Mouse (Mus musculus) C2C12 (cell line): ENCODE results near the gene Fbxl17. TPM values are rescaled to one million over a fixed set of nuclear protein-coding genes. Genes with fewer than 3 reads are reported as not detected.
A peak's percentile ranks its signal among the peaks of the same experiment; 100 is the strongest.

Experiments
- H3K27me3 ChIP-seq: one replicate; pipeline ENCODE4 v1.6.1; 2011; ENCODE audit not compliant: control insufficient read depth, insufficient read depth, insufficient read length
- H3K36me3 ChIP-seq: one replicate; pipeline ENCODE4 v1.6.1; 2011; ENCODE audit not compliant: control insufficient read depth, insufficient read depth
- H3K4me3 ChIP-seq: one replicate; pipeline ENCODE4 v1.5.1; 2011; ENCODE audit warnings: mild to moderate bottlenecking, control low read depth; ENCODE audit not compliant: poor library complexity, insufficient read depth, severe bottlenecking
- H3K79me2 ChIP-seq: one replicate; pipeline ENCODE4 v1.6.1; 2011; ENCODE audit not compliant: control insufficient read depth, insufficient read depth
- H3K79me3 ChIP-seq: one replicate; pipeline ENCODE4 v1.6.1; 2011; ENCODE audit warnings: low read depth, control low read depth
- H3ac ChIP-seq: one replicate; pipeline ENCODE3; 2011; ENCODE audit warnings: low read depth; ENCODE audit not compliant: control insufficient read depth, insufficient read length
- CEBPB ChIP-seq: IDR thresholded peaks from one replicate; pipeline ENCODE4 v1.6.1; 2011; ENCODE audit warnings: low read depth, mild to moderate bottlenecking, control low read depth, moderate library complexity
- CTCF ChIP-seq: IDR thresholded peaks from one replicate; pipeline ENCODE4 v1.5.1; 2011; ENCODE audit not compliant: control insufficient read depth, insufficient read depth, insufficient read length
- FOSL1 ChIP-seq: IDR thresholded peaks from one replicate; pipeline ENCODE4 v1.8.0; 2011; ENCODE audit warnings: mild to moderate bottlenecking, low read length; ENCODE audit not compliant: poor library complexity, insufficient read depth, severe bottlenecking
- MAX ChIP-seq: IDR thresholded peaks from one replicate; pipeline ENCODE4 v1.6.1; 2011; ENCODE audit warnings: mild to moderate bottlenecking, control low read depth
- MYOD1 ChIP-seq: IDR thresholded peaks from one replicate; pipeline ENCODE4 v1.6.1; 2011; ENCODE audit warnings: low read depth; ENCODE audit not compliant: control insufficient read depth, insufficient read length
- MYOG ChIP-seq: IDR thresholded peaks from one replicate; pipeline ENCODE4 v1.6.1; 2011; ENCODE audit not compliant: control insufficient read depth, insufficient read length; ENCODE audit errors: extremely low read depth
- USF1 ChIP-seq: IDR thresholded peaks from one replicate; pipeline ENCODE4 v1.6.1; 2011; ENCODE audit warnings: low read depth, mild to moderate bottlenecking, control low read depth, moderate library complexity
- polyA plus RNA-seq: library from polyadenylated mRNA; unstranded; fragments of >200 nt; fragmentation: generic; extraction: Trizol; gene quantifications from one replicate; pipeline ENCODE4 v1.2.1, GENCODE M21; 2012; ENCODE audit warnings: missing spikeins

The Fbxl17 gene
- polyA plus RNA-seq, 1 experiment = 6.3 TPM

DNA sequence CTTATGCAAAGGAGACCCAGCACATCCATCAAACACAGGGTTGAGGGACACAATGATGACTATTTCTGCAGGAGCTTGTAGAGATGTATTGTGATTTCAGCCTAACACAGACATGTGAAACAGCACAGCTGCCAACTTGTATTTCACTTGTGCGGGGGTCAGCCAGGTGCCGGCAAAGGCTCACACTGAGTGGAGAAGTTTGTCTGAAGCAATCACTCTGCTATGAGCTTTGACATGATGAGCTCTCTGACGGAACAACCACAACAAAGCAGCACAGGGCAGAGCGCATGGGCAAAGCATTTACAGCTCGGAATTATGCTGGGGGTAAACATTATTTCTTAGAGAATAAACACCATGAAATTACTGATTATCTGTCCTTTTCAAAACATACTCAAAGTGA is 328.6 kb downstream of the Fbxl17 start:
- no peaks in the 10 kb centered on the region for H3K36me3 ChIP-seq
- no peaks in the 10 kb centered on the region for H3K79me3 ChIP-seq
- no peaks in the 10 kb centered on the region for H3K79me2 ChIP-seq
- no peak overlapping the region for H3K4me3 ChIP-seq
- H3ac ChIP-seq = no peak overlapping the region
- TF ChIP-seq USF1 (no peak), CEBPB (no peak), FOSL1 (no peak), MAX (no peak), MYOG (no peak), MYOD1 (no peak), CTCF (no peak)
- H3K27me3 ChIP-seq = no peaks in the 10 kb centered on the region

DNA sequence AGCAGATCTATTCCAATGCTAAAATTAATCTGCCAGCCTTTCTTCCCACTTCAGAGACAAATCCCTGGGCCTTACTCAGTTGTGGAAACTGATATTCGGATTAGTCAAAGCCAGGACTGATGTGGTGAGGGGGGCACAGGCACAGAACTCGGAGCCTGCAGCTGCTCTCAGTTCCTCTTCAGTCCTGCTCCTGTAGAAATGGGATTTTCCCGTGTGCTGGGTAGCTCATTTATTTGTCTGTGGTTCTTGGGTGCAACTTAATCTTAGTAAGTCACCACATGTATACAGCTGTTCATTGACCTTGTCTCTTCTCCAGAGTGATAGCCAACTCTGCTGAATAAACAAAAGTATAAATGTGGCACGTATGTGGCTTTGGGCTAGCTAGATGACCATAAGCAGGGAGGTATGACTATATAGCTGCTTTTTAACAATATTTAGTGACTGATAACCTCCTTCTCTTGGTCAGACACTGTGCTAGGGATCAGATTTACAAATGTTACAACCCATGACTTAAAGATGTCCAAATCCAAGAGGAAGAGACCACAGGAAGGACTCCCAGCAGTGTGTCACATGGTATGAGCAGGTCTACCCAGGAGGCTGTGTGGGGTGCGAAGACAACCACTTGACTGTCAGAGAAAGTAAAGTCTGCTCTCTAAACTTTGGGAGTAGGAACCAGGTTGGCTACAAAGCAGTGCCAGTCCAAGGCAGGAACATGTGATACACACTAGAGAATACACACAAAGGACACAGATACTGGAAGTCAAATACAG is 331.6 kb downstream of the Fbxl17 start:
- Histone ChIP-seq H3K4me3 (no peak overlapping the region), H3K36me3 (no peaks in the 10 kb centered on the region), H3K79me3 (no peaks in the 10 kb centered on the region), H3K27me3 (no peaks in the 10 kb centered on the region), H3K79me2 (no peaks in the 10 kb centered on the region), H3ac (no peak overlapping the region)
- TF ChIP-seq CTCF (no peak), FOSL1 (no peak), CEBPB (no peak), MAX (no peak), USF1 (peak; percentile 63), MYOD1 (peak; percentile 87), MYOG (no peak)

DNA sequence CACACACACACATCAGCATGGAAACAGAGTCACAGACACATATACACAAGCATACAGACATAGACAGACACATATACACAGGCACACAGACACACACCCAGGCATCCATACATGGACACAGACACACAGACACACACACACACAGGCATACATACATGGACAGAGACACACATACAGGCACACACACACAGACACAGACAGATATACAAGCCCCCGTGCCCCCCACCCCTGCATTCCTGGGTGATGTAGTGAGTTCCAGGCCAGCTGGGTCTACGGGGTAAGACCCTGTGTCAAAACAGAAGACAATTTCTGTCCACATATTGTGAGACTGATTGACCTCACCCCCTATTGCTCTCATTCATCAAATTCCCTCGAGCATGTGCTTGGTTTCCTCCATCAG is 332.6 kb downstream of the Fbxl17 start:
- no peaks in the 10 kb centered on the region for H3K27me3 ChIP-seq
- no peaks in the 10 kb centered on the region for H3K36me3 ChIP-seq
- no peak for TF ChIP-seq USF1
- TF ChIP-seq CTCF = no peak
- TF ChIP-seq CEBPB = no peak
- TF ChIP-seq MAX = no peak
- TF ChIP-seq MYOG = no peak
- no peak for TF ChIP-seq FOSL1
- no peak for TF ChIP-seq MYOD1
- no peak overlapping the region for H3ac ChIP-seq
- no peak overlapping the region for H3K4me3 ChIP-seq
- no peaks in the 10 kb centered on the region for H3K79me3 ChIP-seq
- H3K79me2 ChIP-seq = no peaks in the 10 kb centered on the region

DNA sequence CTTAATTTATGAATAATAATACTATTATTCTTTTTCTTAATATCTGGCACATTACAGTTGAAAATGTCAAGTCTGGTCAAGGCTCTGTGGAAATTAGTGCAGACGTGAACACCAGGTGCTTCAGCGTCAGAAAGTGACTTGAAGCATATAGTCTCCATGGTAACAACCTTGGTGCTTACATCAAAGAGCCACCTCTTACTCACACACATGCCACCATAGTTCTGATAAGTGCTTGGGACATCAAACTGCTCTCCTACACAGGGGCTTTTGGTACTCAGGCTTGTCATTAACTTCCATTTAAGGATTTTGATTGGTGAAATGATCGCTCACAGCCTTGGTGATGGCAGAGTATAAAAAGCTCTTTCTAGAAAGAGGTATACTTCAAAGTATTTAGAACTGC is 333.1 kb downstream of the Fbxl17 start:
- Histone ChIP-seq H3K27me3 (no peaks in the 10 kb centered on the region), H3ac (no peak overlapping the region), H3K79me2 (no peaks in the 10 kb centered on the region), H3K36me3 (no peaks in the 10 kb centered on the region), H3K79me3 (no peaks in the 10 kb centered on the region), H3K4me3 (no peak overlapping the region)
- TF ChIP-seq CEBPB = no peak
- TF ChIP-seq CTCF = no peak
- no peak for TF ChIP-seq MAX
- TF ChIP-seq MYOD1 = no peak
- TF ChIP-seq FOSL1 = no peak
- TF ChIP-seq USF1 = no peak
- no peak for TF ChIP-seq MYOG

DNA sequence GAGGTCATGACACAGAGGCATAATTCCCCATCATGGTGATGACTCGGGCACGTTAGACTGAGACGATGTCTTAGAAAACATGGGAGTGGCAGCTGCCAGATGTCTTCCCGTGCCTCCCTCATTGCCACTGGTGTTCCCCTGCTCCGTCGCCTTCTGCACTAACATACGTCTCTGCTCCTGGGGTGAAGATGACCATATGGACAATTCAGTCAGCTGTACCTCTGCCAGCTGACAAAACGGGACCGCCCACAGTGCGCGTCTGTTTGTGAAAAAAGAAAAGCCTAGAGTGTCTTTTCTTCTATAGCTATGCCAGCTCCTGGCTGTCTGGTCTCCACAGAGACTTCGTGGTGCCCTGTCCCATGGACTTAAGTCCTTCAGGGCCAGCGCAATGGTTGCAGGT is 334.0 kb downstream of the Fbxl17 start:
- Histone ChIP-seq H3K79me2 (no peaks in the 10 kb centered on the region), H3K27me3 (no peaks in the 10 kb centered on the region), H3ac (no peak overlapping the region), H3K4me3 (no peak overlapping the region), H3K79me3 (no peaks in the 10 kb centered on the region), H3K36me3 (no peaks in the 10 kb centered on the region)
- no peak for TF ChIP-seq FOSL1
- no peak for TF ChIP-seq CEBPB

DNA sequence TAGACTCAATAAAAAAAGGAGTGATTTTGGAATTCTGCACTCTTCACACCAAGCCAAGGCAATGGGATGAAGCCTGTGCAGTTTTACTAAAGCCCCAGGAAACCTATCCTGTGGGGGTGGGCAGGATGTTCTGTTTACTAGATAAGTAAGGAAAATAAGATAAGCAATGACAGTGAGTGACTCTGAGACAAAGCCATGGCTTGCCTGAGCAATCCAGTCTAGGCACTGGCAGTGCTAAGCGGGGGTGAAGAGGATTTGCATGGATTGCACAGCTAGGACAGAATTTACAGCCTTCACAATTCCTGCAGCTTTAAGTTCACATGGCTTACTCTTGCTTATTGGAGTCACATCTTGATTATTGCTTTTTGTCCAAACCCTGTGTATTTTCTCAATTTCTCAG is 335.5 kb downstream of the Fbxl17 start:
- TF ChIP-seq FOSL1 = no peak
- TF ChIP-seq USF1 = no peak
- no peak for TF ChIP-seq MYOG
- TF ChIP-seq MAX = no peak
- TF ChIP-seq MYOD1 = no peak
- no peak for TF ChIP-seq CEBPB
- TF ChIP-seq CTCF = no peak
- Histone ChIP-seq H3K27me3 (no peaks in the 10 kb centered on the region), H3K79me2 (no peaks in the 10 kb centered on the region), H3K4me3 (no peak overlapping the region), H3K36me3 (no peaks in the 10 kb centered on the region), H3K79me3 (no peaks in the 10 kb centered on the region), H3ac (no peak overlapping the region)
